In genomic region chr4:155421412-155422370, GRCm38 (mm10) we compare ENCODE assay signal across 6 mouse cellular contexts. TPM values are rescaled to one million over a fixed set of nuclear protein-coding genes. Genes with fewer than 3 reads are reported as not detected.
"Had no signal": no experiment of that assay in that cellular context is flagged by ENCODE, and none has a peak within 500 bp of the region (broad histone marks: within the 10 kb centered on the region; RNA-seq: fewer than 3 reads in every experiment).

No protein-coding gene starts in this region.

RNA-seq across cellular contexts. Expression of gene Cfap74, which starts 12.7 kb away (rescaled TPM):
- total RNA-seq: megakaryocyte-erythroid progenitor cell, adult 5-6 weeks had no signal

RNA-seq across cellular contexts. Expression of gene Gabrd, which starts 23.8 kb away (rescaled TPM):
- polyA plus RNA-seq: kidney, embryonic 14.5 days; liver, embryonic 13.5 days; midbrain, embryonic 12.5 days had no signal

RNA-seq across cellular contexts. Expression of gene Tmem52, which starts 47.2 kb away (rescaled TPM):
- total RNA-seq: megakaryocyte-erythroid progenitor cell, adult 5-6 weeks had no signal
- polyA plus RNA-seq: liver, embryonic 13.5 days; midbrain, embryonic 16.5 days; neural tube, embryonic 13.5 days had no signal
